Mouse (Mus musculus) limb, embryonic 14.5 days (tissue): ENCODE results near the gene Nedd9. TPM values are rescaled to one million over a fixed set of nuclear protein-coding genes. Genes with fewer than 3 reads are reported as not detected.

Experiments
- ATAC-seq: fragments of 200-750 bp; cut with Nextera tagmentation; 2 replicates; pipeline ENCODE4 v1.8.0; 2017; ENCODE audit warnings: low read depth, moderate number of reproducible peaks, moderate TSS enrichment; ENCODE audit not compliant: low FRiP score
- DNase-seq: peaks from one replicate; pipeline ENCODE4 v3.0.0-alpha.2; 2015; ENCODE audit warnings: low spot score
- H3K27ac ChIP-seq: fragments of 300-500 bp; sonication (generic); replicated peaks from 2 replicates; pipeline ENCODE4 v1.5.1; 2014; ENCODE audit warnings: low read depth, mild to moderate bottlenecking, low read length, moderate library complexity, mixed read lengths
- H3K27me3 ChIP-seq: fragments of 300-500 bp; sonication (generic); 2 replicates; pipeline ENCODE4 v1.6.1; 2014; ENCODE audit warnings: low read length, mixed read lengths; ENCODE audit not compliant: control insufficient read depth, insufficient read depth
- H3K36me3 ChIP-seq: fragments of 300-500 bp; sonication (generic); 2 replicates; pipeline ENCODE4 v1.6.1; 2014; ENCODE audit warnings: mild to moderate bottlenecking, low read length, moderate library complexity, mixed read lengths; ENCODE audit not compliant: control insufficient read depth, insufficient read depth
- H3K4me1 ChIP-seq: fragments of 300-500 bp; sonication (generic); 2 replicates; pipeline ENCODE4 v1.6.1; 2014; ENCODE audit warnings: antibody characterized with exemption, low read length, mixed read lengths; ENCODE audit not compliant: control insufficient read depth, insufficient read depth
- H3K4me2 ChIP-seq: fragments of 300-500 bp; sonication (generic); replicated peaks from 2 replicates; pipeline ENCODE4 v1.6.1; 2014; ENCODE audit warnings: low read depth, mild to moderate bottlenecking, low read length, moderate library complexity; ENCODE audit not compliant: severe bottlenecking
- H3K4me3 ChIP-seq: fragments of 300-500 bp; sonication (generic); replicated peaks from 2 replicates; pipeline ENCODE4 v1.5.1; 2014; ENCODE audit warnings: low read length
- H3K9ac ChIP-seq: fragments of 300-500 bp; sonication (generic); 2 replicates; pipeline ENCODE4 v1.6.1; 2014; ENCODE audit warnings: mild to moderate bottlenecking, low read depth, low read length, moderate library complexity; ENCODE audit not compliant: severe bottlenecking
- H3K9me3 ChIP-seq: fragments of 300-500 bp; sonication (generic); 2 replicates; pipeline ENCODE4 v1.6.1; 2016; ENCODE audit warnings: low read length; ENCODE audit not compliant: control insufficient read depth
- POLR2A ChIP-seq: fragments of 200-500 bp; IDR thresholded peaks from 2 replicates; pipeline ENCODE4 v1.8.0; 2012; ENCODE audit warnings: inconsistent platforms, mild to moderate bottlenecking, moderate library complexity, borderline replicate concordance; ENCODE audit not compliant: insufficient read depth, insufficient read length; ENCODE audit errors: extremely low read depth
- WGBS: fragments of 180-500 bp; shearing (Covaris S2); extraction: QIAGEN DNeasy Blood & Tissue Kit; methylation state at CpG from one replicate; pipeline ENCODE4 v1.1.7; 2014; 5-methylcytosine and 5-hydroxymethylcytosine counted together
- polyA plus RNA-seq, 2 experiments: library from polyadenylated mRNA; depleted of rRNA in 1 of 2; stranded (reverse) in 1 of 2; unstranded in 1 of 2; fragments of >200 nt; fragmentation: Nextera tagmentation in 1 of 2; extraction: Ambion mirVana in 1 of 2; gene quantifications; 2 replicates each; pipeline versions ENCODE4 v1.2.1 to v1.2.3; 2012 to 2014

Nedd9 gene
- polyA plus RNA-seq, 2 experiments = 23.5 to 41.5 TPM

- WGBS = 43% methylated on average over 2 of the region's 2 CpGs
- TF ChIP-seq POLR2A = no peak
Measured at GRCm38 (mm10) chr13:41377011-41377431, 110.1 kb downstream of the Nedd9 start.

GRCm38 (mm10) chr13:41376111-41376510 is 111.1 kb downstream of the Nedd9 start:
- H3K9ac ChIP-seq = no peak overlapping the region
- TF ChIP-seq POLR2A = no peak
- no peaks in the 10 kb centered on the region for H3K9me3 ChIP-seq
- ATAC-seq (no peak), DNase-seq (no peak)
- H3K4me3 ChIP-seq = no peak overlapping the region
- H3K27ac ChIP-seq = no peak overlapping the region
- peaks cover 8% of the 10 kb centered on the region for H3K4me1 ChIP-seq
- H3K36me3 ChIP-seq = no peaks in the 10 kb centered on the region
- 71% methylated on average over 4 of the region's 4 CpGs for WGBS
- no peak overlapping the region for H3K4me2 ChIP-seq
- H3K27me3 ChIP-seq = no peaks in the 10 kb centered on the region

More at GRCm38 (mm10) chr13:41377011-41377431, 110.1 kb downstream of the Nedd9 start:
- Histone ChIP-seq H3K9ac (no peak overlapping the region), H3K4me2 (no peak overlapping the region), H3K4me3 (no peak overlapping the region), H3K4me1 (peaks cover 3% of the 10 kb centered on the region), H3K27me3 (no peaks in the 10 kb centered on the region), H3K9me3 (no peaks in the 10 kb centered on the region), H3K36me3 (no peaks in the 10 kb centered on the region), H3K27ac (no peak overlapping the region)
- no peak for ATAC-seq
- DNase-seq = no peak

- Histone ChIP-seq H3K27me3 (no peaks in the 10 kb centered on the region), H3K4me1 (peaks cover 9% of the 10 kb centered on the region), H3K36me3 (no peaks in the 10 kb centered on the region), H3K9ac (no peak overlapping the region), H3K4me3 (no peak overlapping the region), H3K27ac (no peak overlapping the region), H3K9me3 (no peaks in the 10 kb centered on the region), H3K4me2 (no peak overlapping the region)
- ATAC-seq = no peak
- no peak for TF ChIP-seq POLR2A
- no peak for DNase-seq
- WGBS = 82% methylated on average over 6 of the region's 6 CpGs
Measured at GRCm38 (mm10) chr13:41375696-41376095, 111.5 kb downstream of the Nedd9 start.

GRCm38 (mm10) chr13:41374886-41375285 is 112.3 kb downstream of the Nedd9 start:
- no peak overlapping the region for H3K4me2 ChIP-seq
- 90% methylated on average over 1 of the region's 1 CpGs for WGBS
- no peak overlapping the region for H3K9ac ChIP-seq
- H3K27me3 ChIP-seq = no peaks in the 10 kb centered on the region
- H3K27ac ChIP-seq = no peak overlapping the region
- H3K4me3 ChIP-seq = no peak overlapping the region
- ATAC-seq = no peak
- no peaks in the 10 kb centered on the region for H3K9me3 ChIP-seq
- peaks cover 9% of the 10 kb centered on the region for H3K4me1 ChIP-seq
- no peaks in the 10 kb centered on the region for H3K36me3 ChIP-seq
- TF ChIP-seq POLR2A = no peak
- no peak for DNase-seq

GRCm38 (mm10) chr13:41372555-41373460 is 114.4 kb downstream of the Nedd9 start:
- no peak for TF ChIP-seq POLR2A
- no peak for ATAC-seq
- Histone ChIP-seq H3K9ac (no peak overlapping the region), H3K27ac (no peak overlapping the region), H3K4me3 (no peak overlapping the region), H3K36me3 (no peaks in the 10 kb centered on the region), H3K4me2 (no peak overlapping the region), H3K27me3 (no peaks in the 10 kb centered on the region), H3K4me1 (peaks cover 9% of the 10 kb centered on the region), H3K9me3 (no peaks in the 10 kb centered on the region)
- DNase-seq = no peak
- WGBS = 76% methylated on average over 8 of the region's 8 CpGs

GRCm38 (mm10) chr13:41371547-41371946 is 115.6 kb downstream of the Nedd9 start:
- no peak for TF ChIP-seq POLR2A
- peak; percentile 63 for ATAC-seq
- WGBS = 16% methylated on average over 3 of the region's 3 CpGs

More at GRCm38 (mm10) chr13:41371547-41371946, 115.6 kb downstream of the Nedd9 start:
- DNase-seq = peak; percentile 90
- Histone ChIP-seq H3K36me3 (no peaks in the 10 kb centered on the region), H3K9ac (no peak overlapping the region), H3K4me3 (no peak overlapping the region), H3K4me1 (peaks cover 9% of the 10 kb centered on the region), H3K27me3 (no peaks in the 10 kb centered on the region), H3K4me2 (no peak overlapping the region), H3K9me3 (no peaks in the 10 kb centered on the region), H3K27ac (no peak overlapping the region)
